Mouse (Mus musculus) brain, embryonic 14.5 days (tissue): ENCODE measurements around the gene Gfap.

Source experiments
- CTCF ChIP-seq: fragments of 200-500 bp; IDR thresholded peaks from 2 replicates; pipeline ENCODE4 v1.5.1; 2012; ENCODE audit warnings: inconsistent platforms, mild to moderate bottlenecking, moderate library complexity, borderline replicate concordance; ENCODE audit not compliant: insufficient read depth, insufficient read length; ENCODE audit errors: extremely low read depth
- POLR2A ChIP-seq: fragments of 200-500 bp; IDR thresholded peaks from 2 replicates; pipeline ENCODE4 v1.6.1; 2012; ENCODE audit warnings: mild to moderate bottlenecking, inconsistent platforms, borderline replicate concordance; ENCODE audit not compliant: poor library complexity, insufficient read depth, insufficient read length, severe bottlenecking; ENCODE audit errors: extremely low read depth

DNA sequence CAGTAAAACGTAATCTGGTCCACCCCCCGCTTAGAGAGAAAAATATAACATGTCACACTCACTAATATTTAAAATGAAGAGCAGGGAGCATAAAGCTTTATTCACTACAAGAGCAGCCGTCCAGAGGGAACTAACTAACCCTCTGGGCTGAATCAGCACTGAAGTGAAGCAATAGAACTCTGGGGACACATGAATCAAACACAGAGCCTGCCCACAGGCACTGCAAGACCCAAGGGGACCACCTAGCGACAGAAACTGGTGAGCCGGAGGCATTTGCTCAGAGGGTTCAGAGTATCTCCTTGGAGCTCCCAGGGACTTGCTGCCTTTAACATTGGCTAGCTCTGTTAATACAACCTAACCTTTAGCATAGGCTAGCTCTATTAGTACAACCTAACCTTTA is 10.6 kb downstream of the Gfap start:
- TF ChIP-seq POLR2A (no peak), CTCF (no peak)
